Mouse (Mus musculus) ES-E14 (cell line): Measurements from ENCODE around the gene Slc18a3. TPM values are rescaled to one million over a fixed set of nuclear protein-coding genes. Genes with fewer than 3 reads are reported as not detected.

Experiments
- DNase-seq: peaks from one replicate; pipeline ENCODE4 v3.0.0-alpha.2; 2013; ENCODE audit warnings: low read depth, low spot score
- H3K27ac ChIP-seq: 2 replicates; pipeline ENCODE4 v1.5.1; 2012; ENCODE audit warnings: low read depth, mild to moderate bottlenecking, low read length, moderate library complexity, mixed read lengths; ENCODE audit not compliant: poor library complexity, insufficient read depth, severe bottlenecking
- H3K36me3 ChIP-seq: 2 replicates; pipeline ENCODE4 v1.6.1; 2012; ENCODE audit warnings: mild to moderate bottlenecking, low read length, moderate library complexity, mixed read lengths; ENCODE audit not compliant: control insufficient read depth, poor library complexity, insufficient read depth, severe bottlenecking
- H3K4me1 ChIP-seq, 2 experiments: fragments of 150-350 bp in 1 of 2; sonication (generic) in 1 of 2; 2 replicates each; pipeline ENCODE4 v1.6.1; 2012; ENCODE audit warnings: low read length in 2 of 2, mild to moderate bottlenecking in 1 of 2, mixed read lengths in 1 of 2; ENCODE audit not compliant: control insufficient read depth in 2 of 2, insufficient read depth in 2 of 2, poor library complexity in 1 of 2
- H3K4me3 ChIP-seq, 2 experiments: fragments of 150-350 bp in 1 of 2; sonication (generic) in 1 of 2; 2 replicates each; pipeline ENCODE4 v1.5.1; 2012; ENCODE audit warnings: low read length in 2 of 2, low read depth in 1 of 2, mild to moderate bottlenecking in 1 of 2, mixed read lengths in 1 of 2; ENCODE audit not compliant: insufficient read depth in 1 of 2, poor library complexity in 1 of 2, severe bottlenecking in 1 of 2
- H3K9ac ChIP-seq: 2 replicates; pipeline ENCODE4 v1.6.1; 2012; ENCODE audit warnings: low read depth, mild to moderate bottlenecking, low read length, mixed read lengths; ENCODE audit not compliant: poor library complexity, insufficient read depth, severe bottlenecking
- H3K9me3 ChIP-seq: fragments of 150-350 bp; sonication (generic); 2 replicates; pipeline ENCODE4 v1.6.1; 2012; ENCODE audit warnings: low read depth, mild to moderate bottlenecking, low read length; ENCODE audit not compliant: control insufficient read depth, insufficient read depth
- CHD2 ChIP-seq: IDR thresholded peaks from 2 replicates; pipeline ENCODE4 v1.6.1; 2014; ENCODE audit warnings: mild to moderate bottlenecking, low read depth, low read length, inconsistent platforms
- HCFC1 ChIP-seq: IDR thresholded peaks from 2 replicates; pipeline ENCODE4 v1.6.1; 2012; ENCODE audit warnings: low read length, inconsistent platforms, borderline replicate concordance; ENCODE audit not compliant: insufficient read depth
- MAFK ChIP-seq: IDR thresholded peaks from 2 replicates; pipeline ENCODE4 v1.6.1; 2014; ENCODE audit warnings: mild to moderate bottlenecking, low read depth, low read length, inconsistent platforms; ENCODE audit not compliant: insufficient read depth
- ZC3H11A ChIP-seq: IDR thresholded peaks from 2 replicates; pipeline ENCODE4 v1.6.1; 2012; ENCODE audit warnings: low read depth, mild to moderate bottlenecking, inconsistent platforms, low read length, borderline replicate concordance
- ZNF384 ChIP-seq: IDR thresholded peaks from 2 replicates; pipeline ENCODE4 v1.6.1; 2012; ENCODE audit warnings: low read depth, low read length, inconsistent platforms
- in situ Hi-C, 2 experiments: fragments of 600-800 bp; cut with MboI; formaldehyde crosslinking; loops; one replicate each; pipeline ENCODE4 v1.15.1; 2025; ENCODE audit warnings: low sequenced_read_pairs in 2 of 2, inconsistent platforms in 1 of 2; ENCODE audit not compliant: unreplicated experiment in 2 of 2
- total RNA-seq: library from RNA; depleted of rRNA; stranded (reverse); fragments of 300-350 nt; gene quantifications from 2 replicates; pipeline ENCODE4 v1.2.3, GENCODE M21; 2012

The Slc18a3 gene
- total RNA-seq, 1 experiment: 1.0 TPM

DNA sequence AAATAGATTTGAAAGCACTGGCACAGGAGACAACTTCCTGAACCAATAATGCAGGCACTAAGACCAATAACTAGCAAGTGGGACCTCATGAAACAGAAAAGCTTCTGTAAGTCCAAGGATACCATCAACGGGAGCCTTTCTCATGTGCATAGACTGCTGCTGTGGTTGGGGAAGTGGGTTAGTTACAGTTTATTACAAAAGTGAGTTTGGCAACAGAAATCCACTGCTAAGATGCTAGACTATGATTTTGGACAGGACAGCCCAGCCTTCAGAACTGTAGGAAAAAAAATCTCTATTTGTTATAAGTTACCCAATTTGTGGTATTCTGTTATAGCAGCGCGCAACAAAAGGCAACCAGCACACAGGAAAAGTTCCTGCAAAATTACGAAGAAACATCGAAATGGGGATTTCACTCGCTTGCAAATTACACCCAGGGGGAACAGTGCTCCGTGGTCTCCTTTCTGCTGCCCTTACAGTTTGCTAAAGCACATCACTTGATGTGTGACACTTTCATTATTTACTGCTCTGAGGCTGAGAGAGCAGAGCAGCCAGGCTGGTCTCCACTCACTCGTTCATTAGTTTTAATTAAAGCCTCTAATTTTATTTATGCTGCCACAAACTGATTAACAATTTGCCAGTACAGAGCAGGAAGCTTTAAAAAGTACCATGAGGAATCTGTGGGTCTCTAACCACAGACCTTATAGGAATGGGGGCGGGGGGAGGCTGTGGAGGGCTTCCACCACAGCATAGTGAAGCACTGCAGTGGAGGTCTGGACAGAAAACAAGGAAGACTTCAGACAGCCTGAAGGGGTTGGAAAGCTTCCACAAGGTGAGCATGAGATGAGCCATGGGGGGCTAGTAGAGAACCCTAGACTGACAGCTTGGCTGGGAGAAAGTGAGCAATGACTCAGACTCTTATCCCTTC lies 38.4 kb upstream of the Slc18a3 start:
- in situ Hi-C loops: no loop called here
- Histone ChIP-seq H3K9ac (no peak overlapping the region), H3K4me1 (no peaks in the 10 kb centered on the region), H3K27ac (no peak overlapping the region), H3K9me3 (no peaks in the 10 kb centered on the region), H3K36me3 (no peaks in the 10 kb centered on the region), H3K4me3 (no peak overlapping the region)
- TF ChIP-seq ZNF384 (no peak), MAFK (no peak), CHD2 (no peak), HCFC1 (no peak), ZC3H11A (no peak)
- DNase-seq: no peak

DNA sequence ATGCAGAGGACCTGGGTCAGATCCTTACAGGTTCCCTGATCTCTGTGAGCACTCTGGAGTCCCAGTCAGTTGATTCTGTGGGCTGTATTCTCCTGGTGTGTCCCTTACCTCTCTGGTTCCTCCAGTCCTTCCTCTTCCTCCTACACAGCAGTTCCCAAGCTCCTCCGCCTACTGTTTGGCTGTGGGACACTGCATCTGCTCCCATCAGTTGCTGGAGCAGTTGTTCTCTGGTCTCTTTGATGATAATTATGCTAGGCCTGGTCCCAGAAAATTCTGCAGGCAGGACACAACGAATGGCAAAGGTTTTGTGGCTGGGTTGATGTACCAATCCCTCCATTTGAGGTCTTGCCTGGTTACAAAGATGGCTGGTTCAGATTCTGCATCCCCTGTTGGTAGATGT lies 36.7 kb upstream of the Slc18a3 start:
- no peaks in the 10 kb centered on the region for H3K9me3 ChIP-seq
- H3K27ac ChIP-seq: no peak overlapping the region
- no peak overlapping the region for H3K9ac ChIP-seq
- H3K36me3 ChIP-seq: no peaks in the 10 kb centered on the region
- in situ Hi-C loops: no loop called here
- no peak overlapping the region for H3K4me3 ChIP-seq
- no peaks in the 10 kb centered on the region for H3K4me1 ChIP-seq
- DNase-seq: no peak
- TF ChIP-seq ZNF384 (no peak), ZC3H11A (no peak)

DNA sequence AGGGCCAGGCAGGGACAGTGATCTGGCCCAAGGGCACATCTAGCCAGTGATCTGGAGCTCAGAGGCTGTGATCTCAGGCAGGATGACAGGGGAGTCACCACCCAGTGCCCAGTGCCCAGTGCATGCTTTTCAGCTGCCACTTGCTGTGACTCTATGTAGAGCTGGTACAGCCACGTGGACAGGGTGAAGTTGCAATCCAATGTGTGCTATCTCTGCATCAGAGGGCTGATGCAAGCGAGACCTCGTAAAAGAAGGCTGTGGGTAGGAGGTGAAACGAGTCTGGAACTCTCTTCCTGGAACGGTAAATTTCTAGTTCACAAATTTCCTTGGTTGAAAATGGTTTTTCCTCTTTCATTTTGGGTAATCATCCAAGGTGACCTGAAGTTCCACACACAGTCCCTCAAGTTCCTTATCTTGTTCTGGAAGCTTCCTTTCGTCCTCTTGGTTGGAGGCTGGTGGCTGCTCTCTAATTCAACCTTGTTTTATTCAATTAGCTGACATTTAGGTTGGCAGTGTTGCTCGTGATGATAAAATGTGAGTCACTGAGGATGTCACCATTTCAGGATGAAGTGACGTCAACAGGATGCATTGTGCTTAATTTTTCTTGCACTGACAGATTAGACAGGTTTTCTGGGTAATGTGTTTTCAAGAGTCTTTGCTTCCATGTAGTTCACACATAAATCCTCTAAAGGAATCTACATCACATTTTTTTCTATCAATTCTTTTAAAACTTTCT lies 31.6 kb upstream of the Slc18a3 start:
- H3K9me3 ChIP-seq: no peaks in the 10 kb centered on the region
- H3K9ac ChIP-seq: no peak overlapping the region
- no peak overlapping the region for H3K4me3 ChIP-seq
- 0 out of 4 replicates have a peak, but pooled peaks cover 0 to 2% of the 10 kb centered on the region in 2 experiments for H3K4me1 ChIP-seq
- no peak for TF ChIP-seq ZC3H11A
- TF ChIP-seq CHD2: no peak
- no peak for TF ChIP-seq MAFK
- no peak for TF ChIP-seq HCFC1
- TF ChIP-seq ZNF384: no peak
- no peak for DNase-seq
- no peaks in the 10 kb centered on the region for H3K36me3 ChIP-seq
- H3K27ac ChIP-seq: no peak overlapping the region
- in situ Hi-C loops: no loop called here

DNA sequence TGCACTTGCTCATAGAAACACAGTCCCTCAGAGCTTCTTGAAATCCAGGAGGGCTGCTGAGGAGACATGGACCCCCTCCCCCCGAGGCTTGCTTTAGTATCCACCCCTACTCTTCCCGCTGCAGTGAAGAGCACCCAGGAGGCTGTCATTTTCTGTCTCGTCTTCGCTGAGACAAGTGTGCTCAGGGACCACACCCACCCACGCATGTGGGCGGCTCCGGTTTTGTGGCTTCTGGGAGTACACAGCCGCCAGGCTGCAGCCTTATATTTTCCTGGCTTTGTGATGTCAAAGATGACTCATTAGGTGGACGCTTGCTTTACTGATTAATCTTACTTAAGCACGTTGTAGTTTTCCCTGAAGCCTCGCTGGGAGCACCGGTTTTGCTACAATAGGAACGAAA lies 27.9 kb upstream of the Slc18a3 start:
- Histone ChIP-seq H3K9me3 (no peaks in the 10 kb centered on the region), H3K4me1 (0 out of 4 replicates have a peak, but pooled peaks cover 0 to 2% of the 10 kb centered on the region in 2 experiments), H3K27ac (no peak overlapping the region), H3K36me3 (no peaks in the 10 kb centered on the region), H3K4me3 (no peak overlapping the region), H3K9ac (no peak overlapping the region)
- TF ChIP-seq ZNF384 (no peak), CHD2 (no peak), HCFC1 (no peak), MAFK (no peak), ZC3H11A (no peak)
- in situ Hi-C loops: no loop called here
- peak; percentile 4 for DNase-seq
